In the genomic region with DNA sequence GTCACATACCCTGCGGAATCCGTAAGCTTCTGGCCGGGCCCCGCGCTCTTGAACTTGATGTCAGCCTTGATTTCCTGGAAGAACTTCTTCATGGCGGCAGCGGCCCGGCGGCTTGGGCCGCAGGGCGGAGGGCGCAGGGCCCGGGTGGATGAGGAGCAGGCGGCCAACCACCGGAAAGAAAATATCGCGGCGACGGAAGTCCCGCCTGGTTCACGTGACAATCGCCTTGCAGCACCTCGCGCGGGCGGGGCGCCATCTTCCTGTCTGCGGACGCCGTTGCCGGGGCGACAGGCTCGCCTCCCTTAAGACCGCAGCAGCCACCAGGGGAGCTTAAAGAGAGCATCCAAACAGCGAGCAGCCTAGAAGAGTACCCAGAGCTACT, we compare ENCODE assay signal across 7 mouse cellular contexts. TPM values are rescaled to one million over a fixed set of nuclear protein-coding genes. Genes with fewer than 3 reads are reported as not detected.
DNase-seq lines count a peak whose midpoint lies in the region; ATAC-seq lines count a peak whose summit lies in the region.

Ubxn6 (minus strand) TSS at position 202 of the 382 bp plus-strand sequence.

- DNase-seq in adrenal gland, adult 2 months: peak; percentile 98
- DNase-seq in embryo, embryonic 11.5 days (ENCODE audit: low read depth, low spot score): peak; percentile 90
- DNase-seq in gastrocnemius, postnatal 4 days (ENCODE audit: low spot score in 2 of 2): peak; percentile 97 to 99
- DNase-seq in left cerebral cortex, postnatal 36 days (ENCODE audit: low spot score in 2 of 2): peak; percentile 98
- peak; percentile 99 for DNase-seq in midbrain, embryonic 11.5 days (ENCODE audit: low spot score, missing footprints)
- peak; percentile 95 for DNase-seq in skeletal muscle tissue, adult 2 months (ENCODE audit: low read depth, low spot score)

- WGBS in intestine, embryonic 16.5 days: under 1% methylated on average over 35 of the region's 35 CpGs
- WGBS in midbrain, embryonic 11.5 days: under 1% methylated on average over 35 of the region's 35 CpGs

- H3K27ac ChIP-seq in intestine, embryonic 16.5 days (ENCODE audit: low read length): peak within 1 kb of the TSS; percentile 99
- peak within 1 kb of the TSS; percentile 90 for H3K27ac ChIP-seq in midbrain, embryonic 11.5 days (ENCODE audit: low read depth, low read length)

- intact Hi-C loops in left cerebral cortex, postnatal 36 days (cut with DNase I): loop anchor here (2.0 kb wide), 1 partner anchor 34 kb away; the partner anchor contains the start of gene Chaf1a

- H3K27me3 ChIP-seq in intestine, embryonic 16.5 days (replicated peaks; ENCODE audit: control insufficient read depth, insufficient read depth, low read length): no peaks in the 10 kb centered on the region
- no peaks in the 10 kb centered on the region for H3K27me3 ChIP-seq in midbrain, embryonic 11.5 days (ENCODE audit: control insufficient read depth, insufficient read depth, low read length)

- H3K4me1 ChIP-seq in intestine, embryonic 16.5 days (ENCODE audit: control insufficient read depth, insufficient read depth, low read length): peaks cover 17% of the 10 kb centered on the region
- H3K4me1 ChIP-seq in midbrain, embryonic 11.5 days (ENCODE audit: control insufficient read depth, insufficient read depth, low read length): peaks cover 12% of the 10 kb centered on the region

- H3K4me3 ChIP-seq in intestine, embryonic 16.5 days (ENCODE audit: low read length): peak within 1 kb of the TSS; percentile 96
- H3K4me3 ChIP-seq in midbrain, embryonic 11.5 days (ENCODE audit: low read depth, low read length): peak within 1 kb of the TSS; percentile 75

- H3K9ac ChIP-seq in intestine, embryonic 16.5 days (ENCODE audit: low read depth, low read length): peak within 1 kb of the TSS; percentile 89
- peak within 1 kb of the TSS; percentile 79 for H3K9ac ChIP-seq in midbrain, embryonic 11.5 days (ENCODE audit: low read length)

- peak within 1 kb of the TSS; percentile 83 for H3K4me2 ChIP-seq in intestine, embryonic 16.5 days (ENCODE audit: low read depth, low read length)
- H3K4me2 ChIP-seq in midbrain, embryonic 11.5 days: peak within 1 kb of the TSS; percentile 65

- no peaks in the 10 kb centered on the region for H3K9me3 ChIP-seq in intestine, embryonic 16.5 days (ENCODE audit: control insufficient read depth, low read length)
- H3K9me3 ChIP-seq in midbrain, embryonic 11.5 days (ENCODE audit: control insufficient read depth, low read length): no peaks in the 10 kb centered on the region

- peaks cover 14% of the 10 kb centered on the region for H3K36me3 ChIP-seq in intestine, embryonic 16.5 days (ENCODE audit: control insufficient read depth, insufficient read depth, low read length)
- H3K36me3 ChIP-seq in midbrain, embryonic 11.5 days (ENCODE audit: control insufficient read depth, insufficient read depth, low read length): peaks cover 9% of the 10 kb centered on the region

- ATAC-seq in intestine, embryonic 16.5 days: peak; percentile 36
- ATAC-seq in midbrain, embryonic 11.5 days (ENCODE audit: low FRiP score): peak; percentile 65

RNA-seq across cellular contexts. Expression of gene Ubxn6, which starts in this region (rescaled TPM):
- total RNA-seq in adrenal gland, adult 2 months (2021): 10 to 100 TPM; 83.2 to 83.8 TPM
- 67.8 and 91.2 TPM in 2 replicates for polyA plus RNA-seq in adrenal gland, adult 2 months (2012; rRNA removed)
- total RNA-seq in gastrocnemius, postnatal 4 days (2021): 10 to 100 TPM; 45.7 to 46.1 TPM
- 31.6 and 34.3 TPM in 2 replicates for polyA plus RNA-seq in intestine, embryonic 16.5 days (2015; fragmentation: Nextera tagmentation; extraction: Ambion mirVana)
- total RNA-seq in left cerebral cortex, postnatal 36 days (2021): 10 to 100 TPM; 87.9 to 94.9 TPM
- polyA plus RNA-seq in midbrain, embryonic 11.5 days (2014; fragmentation: Nextera tagmentation; extraction: Ambion mirVana): 43.2 and 48.4 TPM in 2 replicates

Comparison
In these comparisons a context has a peak if more than half of its experiments do, and no peak if none do; other contexts are left out.
1. Peak in every context shown above with its lines: DNase-seq, ATAC-seq, H3K4me3 ChIP-seq and H3K27ac ChIP-seq.